Mouse (Mus musculus): ENCODE measurements around the gene Tdp2. TPM values are rescaled to one million over a fixed set of nuclear protein-coding genes. Genes with fewer than 3 reads are reported as not detected.

The Tdp2 gene
- 30.0 and 30.9 TPM in 2 replicates for total RNA-seq (2014; rRNA removed)
- 36.6 and 38.8 TPM in 2 replicates for polyA plus RNA-seq (2015; fragmentation: Nextera tagmentation; extraction: Ambion mirVana)

DNA sequence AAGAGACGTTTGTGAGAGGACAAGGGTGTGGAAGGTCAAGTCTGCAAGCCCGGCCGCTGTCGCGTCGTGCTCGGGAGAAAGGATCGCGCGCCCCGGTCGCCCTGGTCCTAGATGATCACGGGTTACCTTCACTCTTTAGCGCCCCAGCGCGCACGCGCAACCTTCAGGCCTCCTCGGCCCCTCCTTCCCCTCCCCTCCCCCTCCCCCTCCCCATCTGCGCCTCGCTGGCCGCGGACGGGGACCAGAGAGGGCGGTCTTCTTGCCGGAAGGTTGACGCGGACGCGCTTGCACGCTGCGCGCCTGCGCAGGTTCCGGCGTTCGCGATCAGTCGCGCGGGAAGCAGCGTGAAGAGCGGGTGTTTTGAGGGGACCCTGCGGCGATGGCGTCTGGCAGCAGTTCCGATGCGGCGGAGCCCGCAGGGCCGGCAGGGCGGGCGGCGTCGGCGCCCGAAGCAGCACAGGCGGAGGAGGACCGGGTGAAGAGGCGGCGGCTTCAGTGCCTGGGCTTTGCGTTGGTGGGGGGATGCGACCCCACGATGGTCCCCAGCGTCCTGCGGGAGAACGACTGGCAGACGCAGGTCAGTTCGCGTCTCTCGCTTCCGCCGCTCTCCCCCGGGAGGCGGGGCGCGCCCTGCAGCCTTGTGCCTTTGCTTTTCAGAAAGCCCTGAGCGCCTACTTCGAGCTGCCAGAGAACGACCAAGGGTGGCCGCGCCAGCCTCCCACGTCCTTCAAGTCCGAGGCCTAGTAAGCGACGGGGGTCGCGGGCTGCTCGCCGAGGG is at the start of gene Tdp2, which contains the start of gene Acot13:
Gene Tdp2, plus strand, starts transcription at position 327 of the 778 bp plus-strand sequence.
Gene Acot13, minus strand, starts transcription at position 188 of the 778 bp plus-strand sequence.
- DNase-seq (ENCODE audit: low spot score) (peak; percentile 98), ATAC-seq (peak; percentile 98)
- Histone ChIP-seq H3K4me1 (ENCODE audit: insufficient read depth, low read length) (peaks cover 5% of the 10 kb centered on the region; the same call in 1 of the 2 replicates), H3K9me3 (ENCODE audit: low read length) (no peaks in the 10 kb centered on the region), H3K36me3 (ENCODE audit: insufficient read depth, low read length) (no peaks in the 10 kb centered on the region), H3K9ac (replicated peaks; ENCODE audit: low read length) (peak within 1 kb of the TSS; percentile 90), H3K4me3 (ENCODE audit: low read length) (peak within 1 kb of the TSS; percentile 98), H3K27me3 (ENCODE audit: insufficient read depth, low read length) (no peaks in the 10 kb centered on the region), H3K27ac (peak within 1 kb of the TSS; percentile 93), H3K4me2 (ENCODE audit: low read depth, low read length) (peak within 1 kb of the TSS; percentile 80)
- under 1% methylated on average over 87 of the region's 90 CpGs for WGBS
- TF ChIP-seq CTCF (IDR thresholded peaks at IDR 0.05; ENCODE audit: low read depth), result 0 out of 2 replicates have a peak, but pooled peaks have one; percentile 2

DNA sequence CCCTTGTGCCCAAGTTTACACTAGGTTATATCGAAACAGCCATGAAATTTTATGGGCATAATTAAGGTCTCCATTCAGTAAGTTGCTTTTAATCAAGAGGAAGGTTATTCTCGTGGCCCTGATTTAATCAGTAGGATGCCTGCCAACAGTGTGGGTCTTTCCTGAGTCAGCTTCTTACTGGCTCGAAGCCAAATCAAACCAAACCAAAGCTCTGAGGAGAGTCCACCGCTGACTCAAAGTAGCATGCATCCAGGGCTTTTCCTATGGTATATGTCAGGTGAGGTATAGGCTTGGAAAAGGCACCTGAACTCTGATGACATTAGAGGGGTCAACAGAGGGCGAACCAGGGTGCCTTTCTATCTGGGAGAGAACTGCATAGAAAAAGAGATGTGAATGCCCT is 49.6 kb upstream of the Tdp2 start:
- 50% methylated on average over 5 of the region's 5 CpGs for WGBS
- no peak overlapping the region for H3K4me3 ChIP-seq (ENCODE audit: low read length)
- H3K4me2 ChIP-seq (ENCODE audit: low read depth, low read length), result no peak overlapping the region
- H3K9ac ChIP-seq (replicated peaks; ENCODE audit: low read length), result no peak overlapping the region
- no peaks in the 10 kb centered on the region for H3K4me1 ChIP-seq (ENCODE audit: insufficient read depth, low read length)
- no peak for TF ChIP-seq CTCF (IDR thresholded peaks at IDR 0.05; ENCODE audit: low read depth)
- H3K27ac ChIP-seq, result no peak overlapping the region
- no peaks in the 10 kb centered on the region for H3K36me3 ChIP-seq (ENCODE audit: insufficient read depth, low read length)
- ATAC-seq (no peak), DNase-seq (ENCODE audit: low spot score) (peak; percentile 23)
- no peaks in the 10 kb centered on the region for H3K9me3 ChIP-seq (ENCODE audit: low read length)
- H3K27me3 ChIP-seq (ENCODE audit: insufficient read depth, low read length), result no peaks in the 10 kb centered on the region

DNA sequence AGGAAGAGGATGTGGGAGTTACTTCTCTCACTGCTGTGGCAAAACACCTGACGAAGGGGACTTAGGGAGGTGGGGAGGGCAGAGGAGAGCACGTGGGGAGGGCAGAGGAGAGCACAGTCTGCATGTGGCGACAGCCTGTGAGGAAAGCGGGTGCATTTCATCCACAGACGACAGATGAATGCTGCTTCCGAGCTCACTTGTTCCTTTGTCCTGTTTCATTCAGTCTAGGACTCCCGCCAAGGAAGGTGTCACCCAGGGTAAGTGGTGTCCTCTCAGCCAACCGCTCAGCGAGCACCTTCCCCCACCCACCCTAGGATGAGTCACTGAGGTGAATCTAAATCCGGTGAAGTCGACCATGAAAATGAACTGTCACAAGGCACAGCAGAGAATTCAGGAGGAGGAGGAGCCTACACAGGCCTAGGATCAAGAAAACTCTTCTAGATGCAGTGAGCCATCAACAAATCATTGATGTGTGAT is 45.4 kb upstream of the Tdp2 start:
- WGBS, result 39% methylated on average over 11 of the region's 11 CpGs
- no peak overlapping the region for H3K4me2 ChIP-seq (ENCODE audit: low read depth, low read length)
- no peak overlapping the region for H3K9ac ChIP-seq (replicated peaks; ENCODE audit: low read length)
- H3K9me3 ChIP-seq (ENCODE audit: low read length), result no peaks in the 10 kb centered on the region
- H3K27ac ChIP-seq, result no peak overlapping the region
- no peak overlapping the region for H3K4me3 ChIP-seq (ENCODE audit: low read length)
- no peak for TF ChIP-seq CTCF (IDR thresholded peaks at IDR 0.05; ENCODE audit: low read depth)
- no peaks in the 10 kb centered on the region for H3K4me1 ChIP-seq (ENCODE audit: insufficient read depth, low read length)
- ATAC-seq (peak; percentile 76), DNase-seq (ENCODE audit: low spot score) (peak; percentile 23)
- H3K27me3 ChIP-seq (ENCODE audit: insufficient read depth, low read length), result no peaks in the 10 kb centered on the region
- no peaks in the 10 kb centered on the region for H3K36me3 ChIP-seq (ENCODE audit: insufficient read depth, low read length)

DNA sequence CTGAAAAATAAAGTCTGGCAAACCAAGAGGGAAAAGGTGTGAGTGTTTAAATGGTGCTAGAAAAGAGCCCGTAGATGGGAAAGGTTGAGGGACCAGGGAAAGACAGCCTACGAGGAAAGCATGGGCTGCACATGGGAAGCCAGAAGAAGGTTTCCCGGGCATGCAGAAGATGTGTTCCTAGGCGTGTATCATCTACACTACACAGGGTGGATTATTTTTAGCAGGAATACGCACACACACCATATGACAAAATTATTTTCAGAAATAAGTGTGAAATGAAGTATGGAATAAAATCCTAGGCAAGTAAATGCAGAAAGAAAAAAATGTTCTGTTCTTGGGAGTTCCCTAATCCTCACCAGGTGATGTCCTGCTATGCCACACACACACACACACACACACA is 44.0 kb upstream of the Tdp2 start:
- H3K27me3 ChIP-seq (ENCODE audit: insufficient read depth, low read length), result no peaks in the 10 kb centered on the region
- H3K9ac ChIP-seq (replicated peaks; ENCODE audit: low read length), result no peak overlapping the region
- WGBS, result 88% methylated on average over 5 of the region's 5 CpGs
- no peak overlapping the region for H3K27ac ChIP-seq
- no peak overlapping the region for H3K4me2 ChIP-seq (ENCODE audit: low read depth, low read length)
- TF ChIP-seq CTCF (IDR thresholded peaks at IDR 0.05; ENCODE audit: low read depth), result no peak
- DNase-seq (ENCODE audit: low spot score) (no peak), ATAC-seq (no peak)
- H3K9me3 ChIP-seq (ENCODE audit: low read length), result no peaks in the 10 kb centered on the region
- no peak overlapping the region for H3K4me3 ChIP-seq (ENCODE audit: low read length)
- H3K4me1 ChIP-seq (ENCODE audit: insufficient read depth, low read length), result no peaks in the 10 kb centered on the region
- H3K36me3 ChIP-seq (ENCODE audit: insufficient read depth, low read length), result no peaks in the 10 kb centered on the region

DNA sequence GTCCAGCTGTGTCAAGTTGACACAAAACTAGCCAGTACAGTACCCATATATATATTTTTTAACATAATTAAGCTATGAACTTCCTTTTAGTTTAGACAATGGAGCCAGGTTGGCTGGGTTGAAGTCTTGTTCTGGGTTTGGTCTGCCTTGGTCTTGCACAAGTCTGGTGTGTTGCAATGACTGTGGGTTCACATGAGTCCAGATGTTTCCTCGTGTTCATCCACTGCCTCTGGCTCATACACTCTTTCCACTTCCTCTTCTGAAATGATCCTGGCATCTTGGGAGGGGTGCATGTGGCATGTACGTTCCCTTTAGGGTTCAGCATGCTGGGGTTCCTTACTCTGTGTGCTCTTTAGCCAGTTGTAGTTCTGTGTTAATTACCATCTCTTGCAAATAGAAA is 40.1 kb upstream of the Tdp2 start:
- no peaks in the 10 kb centered on the region for H3K4me1 ChIP-seq (ENCODE audit: insufficient read depth, low read length)
- H3K4me3 ChIP-seq (ENCODE audit: low read length), result no peak overlapping the region
- TF ChIP-seq CTCF (IDR thresholded peaks at IDR 0.05; ENCODE audit: low read depth), result no peak
- no peak overlapping the region for H3K4me2 ChIP-seq (ENCODE audit: low read depth, low read length)
- H3K9ac ChIP-seq (replicated peaks; ENCODE audit: low read length), result no peak overlapping the region
- H3K27ac ChIP-seq, result no peak overlapping the region
- 77% methylated on average over 2 of the region's 2 CpGs for WGBS
- no peaks in the 10 kb centered on the region for H3K36me3 ChIP-seq (ENCODE audit: insufficient read depth, low read length)
- no peaks in the 10 kb centered on the region for H3K9me3 ChIP-seq (ENCODE audit: low read length)
- DNase-seq (ENCODE audit: low spot score) (no peak), ATAC-seq (no peak)
- H3K27me3 ChIP-seq (ENCODE audit: insufficient read depth, low read length), result no peaks in the 10 kb centered on the region

DNA sequence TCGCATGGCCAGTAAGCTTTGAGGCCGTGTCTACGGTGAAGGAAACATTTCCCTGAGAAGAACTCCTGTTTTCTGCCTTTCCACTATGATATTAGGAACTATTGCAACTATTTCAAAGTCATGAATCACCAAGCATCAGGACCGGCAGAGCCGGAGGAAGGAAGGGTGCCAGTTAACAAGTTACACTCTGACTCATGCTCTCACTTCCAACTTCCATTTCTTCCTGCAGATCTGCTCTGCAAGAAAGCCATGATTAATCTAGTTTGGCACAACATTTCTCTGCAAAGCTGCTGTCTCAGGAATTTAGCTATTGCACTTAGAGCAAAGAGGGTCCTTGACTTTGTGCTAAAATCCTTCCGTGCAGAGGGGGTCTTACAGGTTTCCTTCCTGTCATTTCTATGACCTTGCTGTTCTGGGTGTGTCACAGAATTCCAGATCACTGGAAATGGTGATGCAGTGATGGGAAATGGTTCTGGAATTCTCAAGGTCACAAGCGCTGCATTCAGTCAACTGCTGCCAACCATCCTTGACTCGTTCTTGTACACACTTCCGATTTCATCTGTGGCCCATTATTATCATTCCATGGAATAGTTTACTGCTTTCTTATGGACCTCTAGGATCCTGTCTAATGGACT is 39.0 kb upstream of the Tdp2 start:
- DNase-seq (ENCODE audit: low spot score), result no peak
- Histone ChIP-seq H3K4me2 (ENCODE audit: low read depth, low read length) (no peak overlapping the region), H3K27me3 (ENCODE audit: insufficient read depth, low read length) (no peaks in the 10 kb centered on the region), H3K36me3 (ENCODE audit: insufficient read depth, low read length) (no peaks in the 10 kb centered on the region), H3K4me3 (ENCODE audit: low read length) (no peak overlapping the region), H3K4me1 (ENCODE audit: insufficient read depth, low read length) (no peaks in the 10 kb centered on the region), H3K9ac (replicated peaks; ENCODE audit: low read length) (no peak overlapping the region), H3K27ac (no peak overlapping the region), H3K9me3 (ENCODE audit: low read length) (no peaks in the 10 kb centered on the region)
- ATAC-seq, result no peak
- WGBS, result 87% methylated on average over 9 of the region's 9 CpGs
- TF ChIP-seq CTCF (IDR thresholded peaks at IDR 0.05; ENCODE audit: low read depth), result no peak
